Mouse (Mus musculus) MEL (cell line): ENCODE results near the gene C1qb.

Source experiments
- CHD1 ChIP-seq: IDR thresholded peaks from 2 replicates; pipeline ENCODE4 v1.6.1; 2012; ENCODE audit warnings: low read depth, mild to moderate bottlenecking, inconsistent platforms, low read length, improper control_type of control experiment
- CTCF ChIP-seq, 3 experiments: IDR thresholded peaks in 2 of 3; conservative IDR thresholded peaks in 1 of 3; 2 replicates each; pipeline ENCODE4 v1.5.1; 2011 to 2012; ENCODE audit warnings: low read length in 3 of 3, low read depth in 2 of 3, mild to moderate bottlenecking in 2 of 3, improper control_type of control experiment in 1 of 3, inconsistent platforms in 1 of 3, mixed read lengths in 1 of 3, moderate library complexity in 1 of 3; ENCODE audit not compliant: control insufficient read depth in 1 of 3, insufficient read depth in 1 of 3, poor library complexity in 1 of 3, severe bottlenecking in 1 of 3
- E2F4 ChIP-seq: IDR thresholded peaks from 2 replicates; pipeline ENCODE4 v1.6.1; 2011; ENCODE audit warnings: low read depth, low read length, improper control_type of control experiment, borderline replicate concordance
- ELF1 ChIP-seq: IDR thresholded peaks from 2 replicates; pipeline ENCODE4 v1.6.1; 2014; ENCODE audit warnings: low read depth, mild to moderate bottlenecking, inconsistent platforms, low read length, improper control_type of control experiment, moderate library complexity
- EP300 ChIP-seq, 2 experiments: IDR thresholded peaks; 2 replicates each; pipeline ENCODE4 v1.6.1; 2011; ENCODE audit warnings: improper control_type of control experiment in 2 of 2, low read length in 2 of 2, low read depth in 1 of 2, mild to moderate bottlenecking in 1 of 2
- GATA1 ChIP-seq: IDR thresholded peaks from 2 replicates; pipeline ENCODE4 v1.6.1; 2011; ENCODE audit warnings: low read depth, low read length, improper control_type of control experiment
- MEF2A ChIP-seq: IDR thresholded peaks from 2 replicates; pipeline ENCODE4 v1.6.1; 2014; ENCODE audit warnings: low read depth, mild to moderate bottlenecking, inconsistent platforms, low read length, improper control_type of control experiment; ENCODE audit not compliant: poor library complexity, insufficient replicate concordance, severe bottlenecking; ENCODE audit errors: extremely low read depth
- POLR2A ChIP-seq, 2 experiments: IDR thresholded peaks; 2 replicates each; pipeline ENCODE4 v1.6.1; 2011 to 2012; ENCODE audit warnings: low read length in 2 of 2, mild to moderate bottlenecking in 2 of 2, control low read depth in 1 of 2, improper control_type of control experiment in 1 of 2, low read depth in 1 of 2, moderate library complexity in 1 of 2; ENCODE audit not compliant: control insufficient read depth in 1 of 2, insufficient read depth in 1 of 2, poor library complexity in 1 of 2
- POLR2AphosphoS2 ChIP-seq: IDR thresholded peaks from 2 replicates; pipeline ENCODE4 v1.6.1; 2011; ENCODE audit warnings: low read length, improper control_type of control experiment
- TAL1 ChIP-seq: IDR thresholded peaks from 2 replicates; pipeline ENCODE4 v1.6.1; 2012; ENCODE audit warnings: mild to moderate bottlenecking, inconsistent platforms, low read length, moderate library complexity, mixed read lengths
- ZC3H11A ChIP-seq: IDR thresholded peaks from 2 replicates; pipeline ENCODE4 v1.6.1; 2012; ENCODE audit warnings: low read depth, mild to moderate bottlenecking, inconsistent platforms, low read length, improper control_type of control experiment

DNA sequence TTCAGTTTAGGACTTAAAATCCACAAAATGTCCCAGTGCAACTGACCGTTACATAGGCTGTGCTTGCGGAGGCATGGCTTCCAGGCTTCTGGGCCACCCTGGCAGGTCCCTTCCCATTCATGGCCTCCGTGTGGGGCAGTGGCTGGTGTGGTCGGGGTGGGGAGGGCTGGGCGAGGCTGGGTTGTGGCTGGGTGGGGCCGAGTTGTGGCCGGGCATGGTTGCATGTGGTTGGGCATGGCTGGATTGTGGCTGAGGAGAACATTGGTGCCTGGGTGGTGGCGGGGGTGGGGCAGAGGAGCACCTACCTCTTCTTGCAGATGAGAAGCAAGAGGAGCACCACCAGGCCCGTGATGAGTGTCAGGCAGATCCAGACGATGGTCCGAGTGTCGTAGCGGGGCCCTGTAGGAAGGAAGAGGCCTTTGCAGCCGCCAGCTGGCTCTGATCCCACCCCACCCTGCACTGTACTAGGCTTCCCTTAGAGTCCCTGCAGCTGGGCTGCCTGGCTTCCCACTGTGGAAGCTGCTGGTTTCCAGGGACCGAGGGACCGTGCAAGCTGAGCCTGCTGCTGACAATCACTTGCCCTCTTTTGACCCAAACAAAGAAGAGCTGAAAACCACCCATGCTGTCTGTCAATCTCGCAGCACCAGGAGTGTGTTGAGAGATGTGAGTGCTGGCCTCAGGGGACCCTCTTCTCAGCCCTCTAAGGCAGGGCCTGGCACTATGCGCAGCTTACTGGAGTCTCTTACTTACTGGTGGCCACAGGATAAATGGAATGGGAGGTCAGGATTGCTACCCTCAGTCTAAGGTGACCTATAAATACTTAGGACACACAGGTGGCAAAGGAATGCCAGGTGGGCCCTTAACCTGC is 49.0 kb upstream of the C1qb start:
- TF ChIP-seq ZC3H11A (no peak), CTCF (IDR thresholded peaks at IDR 0.05 in 2 of 3, conservative IDR thresholded peaks at IDR 0.05 in 1 of 3; ENCODE audit: control insufficient read depth in 1 of 3, insufficient read depth in 1 of 3, low read depth in 2 of 3, low read length in 3 of 3, poor library complexity in 1 of 3, severe bottlenecking in 1 of 3) (no peak), ELF1 (no peak), TAL1 (no peak), POLR2A (IDR thresholded peaks at IDR 0.05; ENCODE audit: control insufficient read depth in 1 of 2, insufficient read depth in 1 of 2, low read depth in 1 of 2, low read length in 2 of 2, poor library complexity in 1 of 2) (no peak), MEF2A (no peak), POLR2AphosphoS2 (no peak), GATA1 (no peak), E2F4 (no peak), CHD1 (no peak), EP300 (IDR thresholded peaks at IDR 0.05; ENCODE audit: low read depth in 1 of 2, low read length in 2 of 2) (no peak)
